Mouse (Mus musculus) kidney, postnatal 0 days (tissue): ENCODE data around the gene Klk13. TPM values are rescaled to one million over a fixed set of nuclear protein-coding genes. Genes with fewer than 3 reads are reported as not detected.

Source experiments
- ATAC-seq: fragments of 200-750 bp; cut with Nextera tagmentation; replicated peaks from 2 replicates; pipeline ENCODE4 v1.8.0; 2017; ENCODE audit warnings: low read depth, moderate number of reproducible peaks, moderate TSS enrichment, moderate library complexity; ENCODE audit not compliant: low FRiP score
- DNase-seq: peaks from one replicate; pipeline ENCODE4 v3.0.0-alpha.2; 2016; ENCODE audit warnings: low spot score
- H3K27ac ChIP-seq: fragments of 300-500 bp; sonication (generic); 2 replicates; pipeline ENCODE4 v1.5.1; 2014; ENCODE audit warnings: mild to moderate bottlenecking
- H3K27me3 ChIP-seq: fragments of 300-500 bp; sonication (generic); 2 replicates; pipeline ENCODE4 v1.6.1; 2014; ENCODE audit warnings: low read length, mixed read lengths; ENCODE audit not compliant: insufficient read depth
- H3K36me3 ChIP-seq: fragments of 300-500 bp; sonication (generic); 2 replicates; pipeline ENCODE4 v1.6.1; 2014; ENCODE audit warnings: low read length, mixed read lengths; ENCODE audit not compliant: insufficient read depth
- H3K4me1 ChIP-seq: fragments of 300-500 bp; sonication (generic); replicated peaks from 2 replicates; pipeline ENCODE4 v1.6.1; 2014; ENCODE audit warnings: antibody characterized with exemption, low read length, mixed read lengths; ENCODE audit not compliant: insufficient read depth
- H3K4me2 ChIP-seq: fragments of 300-500 bp; sonication (generic); 2 replicates; pipeline ENCODE4 v1.6.1; 2014; ENCODE audit warnings: mild to moderate bottlenecking, low read length, moderate library complexity, mixed read lengths
- H3K4me3 ChIP-seq: fragments of 300-500 bp; sonication (generic); replicated peaks from 2 replicates; pipeline ENCODE4 v1.5.1; 2014; ENCODE audit warnings: low read depth, low read length
- H3K9ac ChIP-seq: fragments of 300-500 bp; sonication (generic); 2 replicates; pipeline ENCODE4 v1.6.1; 2014; ENCODE audit warnings: low read depth, low read length
- H3K9me3 ChIP-seq: fragments of 300-500 bp; sonication (generic); replicated peaks from 2 replicates; pipeline ENCODE4 v1.6.1; 2016; ENCODE audit warnings: low read length, inconsistent platforms, mixed read lengths
- CTCF ChIP-seq: IDR thresholded peaks from 2 replicates; pipeline ENCODE4 v1.5.1; 2016; ENCODE audit warnings: antibody characterized with exemption, low read depth, mild to moderate bottlenecking, moderate library complexity
- WGBS: fragments of 180-500 bp; shearing (Covaris S2); extraction: QIAGEN DNeasy Blood & Tissue Kit; methylation state at CpG from one replicate; pipeline ENCODE4 v1.1.7; 2014; 5-methylcytosine and 5-hydroxymethylcytosine counted together
- polyA plus RNA-seq: library from polyadenylated mRNA; unstranded; fragments of >200 nt; fragmentation: Nextera tagmentation; extraction: Ambion mirVana; gene quantifications from 2 replicates; pipeline ENCODE4 v1.2.1, GENCODE M21; 2015

Gene Klk13
- polyA plus RNA-seq, 1 experiment from 2014 or later: 0.17 TPM

GRCm38 (mm10) chr7:43710031-43710430 lies 2.3 kb upstream of the Klk13 start:
- H3K27ac ChIP-seq: no peak overlapping the region
- DNase-seq: no peak
- no peaks in the 10 kb centered on the region for H3K36me3 ChIP-seq
- no peaks in the 10 kb centered on the region for H3K27me3 ChIP-seq
- no peak overlapping the region for H3K4me2 ChIP-seq
- no peak overlapping the region for H3K4me3 ChIP-seq
- WGBS: 72% methylated on average over 3 of the region's 3 CpGs
- 0 out of 2 replicates have a peak, but pooled peaks cover 3% of the 10 kb centered on the region for H3K4me1 ChIP-seq
- no peak for ATAC-seq
- no peaks in the 10 kb centered on the region for H3K9me3 ChIP-seq
- no peak for TF ChIP-seq CTCF
- no peak overlapping the region for H3K9ac ChIP-seq

- WGBS: 7% methylated on average over 9 of the region's 9 CpGs
- peak; percentile 25; the same call in 1 of the 2 replicates for ATAC-seq
- DNase-seq: peak; percentile 2
- no peak overlapping the region for H3K4me3 ChIP-seq
- no peak overlapping the region for H3K27ac ChIP-seq
- H3K4me1 ChIP-seq: 0 out of 2 replicates have a peak, but pooled peaks cover 3% of the 10 kb centered on the region
- no peaks in the 10 kb centered on the region for H3K36me3 ChIP-seq
- no peaks in the 10 kb centered on the region for H3K27me3 ChIP-seq
- peak overlapping the region; percentile 25 for H3K4me2 ChIP-seq
- H3K9ac ChIP-seq: no peak overlapping the region
- H3K9me3 ChIP-seq: no peaks in the 10 kb centered on the region
- TF ChIP-seq CTCF: no peak
Observed at GRCm38 (mm10) chr7:43712917-43713316, 550 bp downstream of the Klk13 start.

GRCm38 (mm10) chr7:43713741-43714351 lies 1.5 kb downstream of the Klk13 start:
- no peak overlapping the region for H3K27ac ChIP-seq
- 14% methylated on average over 19 of the region's 19 CpGs for WGBS

GRCm38 (mm10) chr7:43747788-43748187 lies 35.4 kb downstream of the Klk13 start:
- DNase-seq (peak; percentile 28), ATAC-seq (no peak)
- H3K27ac ChIP-seq: no peak overlapping the region
- no peak overlapping the region for H3K4me2 ChIP-seq
- no peak overlapping the region for H3K4me3 ChIP-seq
- H3K4me1 ChIP-seq: no peaks in the 10 kb centered on the region
- 48% methylated on average over 1 of the region's 1 CpGs for WGBS
- no peaks in the 10 kb centered on the region for H3K27me3 ChIP-seq
- no peak for TF ChIP-seq CTCF
- no peaks in the 10 kb centered on the region for H3K9me3 ChIP-seq
- H3K36me3 ChIP-seq: no peaks in the 10 kb centered on the region
- H3K9ac ChIP-seq: no peak overlapping the region

More at GRCm38 (mm10) chr7:43713741-43714351, 1.5 kb downstream of the Klk13 start:
- Histone ChIP-seq H3K4me3 (no peak overlapping the region), H3K27me3 (no peaks in the 10 kb centered on the region), H3K36me3 (no peaks in the 10 kb centered on the region), H3K4me2 (peak overlapping the region; percentile 25), H3K4me1 (0 out of 2 replicates have a peak, but pooled peaks cover 3% of the 10 kb centered on the region), H3K9ac (no peak overlapping the region), H3K9me3 (no peaks in the 10 kb centered on the region)
- no peak for DNase-seq
- peak; percentile 17 for ATAC-seq
- no peak for TF ChIP-seq CTCF

- Histone ChIP-seq H3K4me2 (no peak overlapping the region), H3K27ac (no peak overlapping the region), H3K9ac (no peak overlapping the region), H3K9me3 (no peaks in the 10 kb centered on the region), H3K4me3 (no peak overlapping the region), H3K4me1 (no peaks in the 10 kb centered on the region), H3K27me3 (no peaks in the 10 kb centered on the region), H3K36me3 (no peaks in the 10 kb centered on the region)
- no peak for ATAC-seq
- no peak for TF ChIP-seq CTCF
- WGBS: 54% methylated on average over 2 of the region's 2 CpGs
- DNase-seq: no peak
Observed at GRCm38 (mm10) chr7:43752806-43753205, 40.4 kb downstream of the Klk13 start.

GRCm38 (mm10) chr7:43766484-43766883 lies 54.1 kb downstream of the Klk13 start:
- WGBS: 48% methylated on average over 8 of the region's 8 CpGs
- DNase-seq (no peak), ATAC-seq (no peak)
- no peak for TF ChIP-seq CTCF
- H3K4me2 ChIP-seq: no peak overlapping the region
- no peak overlapping the region for H3K27ac ChIP-seq
- no peak overlapping the region for H3K4me3 ChIP-seq
- no peaks in the 10 kb centered on the region for H3K9me3 ChIP-seq
- H3K4me1 ChIP-seq: no peaks in the 10 kb centered on the region
- no peaks in the 10 kb centered on the region for H3K27me3 ChIP-seq
- H3K36me3 ChIP-seq: no peaks in the 10 kb centered on the region
- no peak overlapping the region for H3K9ac ChIP-seq

- no peak for DNase-seq
- Histone ChIP-seq H3K36me3 (no peaks in the 10 kb centered on the region), H3K27ac (no peak within 1 kb of the TSS), H3K4me1 (no peaks in the 10 kb centered on the region), H3K4me2 (no peak within 1 kb of the TSS), H3K4me3 (no peak within 1 kb of the TSS), H3K9me3 (no peaks in the 10 kb centered on the region), H3K27me3 (no peaks in the 10 kb centered on the region), H3K9ac (no peak within 1 kb of the TSS)
- TF ChIP-seq CTCF: no peak
- 70% methylated on average over 4 of the region's 4 CpGs for WGBS
- no peak for ATAC-seq
Observed at GRCm38 (mm10) chr7:43768597-43768996, 56.2 kb downstream of the Klk13 start, which contains the start of gene Klk12. TSS of gene Klk12 (plus strand) at chr7:43768897.
